Mouse (Mus musculus): Measurements from ENCODE around the gene Trmt5.

Gene Trmt5

DNA sequence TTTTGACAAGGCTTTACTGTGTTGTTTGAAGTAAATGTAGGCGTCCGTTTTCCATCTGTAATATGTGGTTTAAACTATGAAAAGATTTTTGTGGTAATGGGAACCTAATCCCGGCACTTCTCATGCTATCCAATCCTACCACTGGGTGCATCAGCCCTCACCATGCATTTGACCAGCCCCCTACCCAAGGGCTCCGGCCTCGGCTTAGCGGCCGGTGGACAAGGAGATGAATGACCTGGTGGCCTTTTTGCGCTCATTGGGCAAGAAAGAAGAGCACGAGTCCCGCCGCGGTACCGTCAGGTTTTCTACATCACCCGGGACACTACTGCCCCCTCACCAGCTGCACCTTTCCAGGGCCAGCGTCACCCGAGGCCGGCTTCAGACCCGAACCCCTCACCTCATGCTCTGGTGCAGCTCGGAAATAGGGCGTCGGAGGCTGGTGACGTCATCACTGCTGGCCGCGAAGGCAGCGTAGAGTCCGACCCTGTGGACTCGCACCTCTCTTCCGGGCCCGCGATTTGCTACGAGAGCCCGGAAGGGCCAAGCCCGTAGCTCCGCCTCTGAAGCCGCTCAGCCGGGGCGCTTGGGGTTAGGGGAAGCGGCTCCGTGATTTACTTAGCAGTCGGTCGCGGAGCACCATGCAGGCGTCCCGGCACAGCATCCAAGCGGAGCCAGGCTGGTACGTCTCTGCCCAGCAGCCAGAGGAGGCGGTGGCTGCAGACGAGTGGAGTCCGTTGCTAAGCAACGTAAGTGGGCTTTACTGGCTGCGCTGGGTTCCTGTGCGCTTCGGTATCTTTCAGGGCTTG lies at the start of gene Trmt5, which contains the start of gene Slc38a6:
TSS of gene Trmt5 (minus strand) at position 424 of the 806 bp plus-strand sequence.
TSS of gene Slc38a6 (plus strand) at position 493 of the 806 bp plus-strand sequence.
- DNase-seq (ENCODE audit: extremely low read depth, low read depth): peak; percentile 86

DNA sequence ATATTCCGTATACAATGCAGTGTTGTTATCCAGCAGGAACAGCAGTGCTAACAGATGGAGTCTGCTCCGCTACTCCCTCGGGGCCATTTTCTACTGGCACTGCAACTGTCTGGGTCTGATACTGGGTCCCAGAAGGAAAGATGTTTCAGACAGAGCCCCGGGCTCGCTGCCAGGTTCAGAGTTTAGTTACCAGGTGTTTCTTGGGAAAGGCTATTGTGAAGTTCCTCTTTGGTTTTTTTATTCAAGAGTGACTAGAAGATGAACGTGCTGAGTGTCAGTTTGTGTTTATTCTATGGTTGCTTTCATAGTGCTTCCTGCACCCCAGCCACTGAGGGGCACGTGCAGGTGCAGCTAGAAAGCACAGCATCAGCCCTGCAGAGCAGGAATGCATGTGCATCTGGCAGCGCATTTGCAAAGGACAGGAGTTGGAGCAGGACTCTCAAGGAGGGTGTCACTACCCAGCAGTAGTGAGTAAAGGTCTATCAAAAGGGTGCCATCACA lies 47.6 kb upstream of the Trmt5 start:
- DNase-seq (ENCODE audit: extremely low read depth, low read depth): peak; percentile 68

DNA sequence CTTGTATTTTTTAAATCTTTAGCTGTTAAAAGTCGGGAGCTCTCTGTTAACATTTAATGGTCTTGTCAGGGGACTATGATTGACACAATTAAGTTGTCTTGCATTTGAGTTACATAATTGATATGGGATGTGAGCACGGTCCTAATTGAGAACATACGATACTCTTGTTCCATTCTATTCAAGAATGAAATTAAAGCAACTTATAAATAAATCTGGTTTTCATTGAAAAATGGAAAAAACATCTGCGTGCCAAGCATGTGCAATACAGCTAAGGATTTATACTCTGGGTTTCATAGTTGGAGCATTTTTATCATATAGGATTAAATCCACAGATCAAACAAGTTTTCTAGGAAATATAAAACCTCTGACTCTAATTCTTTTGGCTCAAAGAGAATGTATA lies 46.2 kb upstream of the Trmt5 start:
- no peak for DNase-seq (ENCODE audit: extremely low read depth, low read depth)

DNA sequence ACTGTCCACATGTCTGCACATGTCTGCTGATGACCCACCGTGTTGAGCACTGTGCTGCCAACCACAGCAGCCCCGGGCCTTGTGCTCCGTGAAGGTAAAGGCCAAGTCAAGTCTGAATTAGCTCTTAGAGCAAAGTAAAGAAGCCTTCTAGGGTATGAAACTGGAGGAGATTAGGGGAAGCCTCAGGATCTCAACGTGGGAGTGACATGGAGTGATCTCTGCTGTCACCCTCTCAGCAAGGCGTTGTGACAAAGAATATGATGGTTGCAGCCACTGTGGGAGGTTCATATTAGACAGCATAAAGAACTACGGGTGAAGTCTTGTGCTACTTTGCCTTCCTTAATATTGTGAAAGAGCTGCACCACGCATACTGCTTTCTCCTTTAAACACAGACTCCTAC lies 43.7 kb upstream of the Trmt5 start:
- DNase-seq (ENCODE audit: extremely low read depth, low read depth): no peak

DNA sequence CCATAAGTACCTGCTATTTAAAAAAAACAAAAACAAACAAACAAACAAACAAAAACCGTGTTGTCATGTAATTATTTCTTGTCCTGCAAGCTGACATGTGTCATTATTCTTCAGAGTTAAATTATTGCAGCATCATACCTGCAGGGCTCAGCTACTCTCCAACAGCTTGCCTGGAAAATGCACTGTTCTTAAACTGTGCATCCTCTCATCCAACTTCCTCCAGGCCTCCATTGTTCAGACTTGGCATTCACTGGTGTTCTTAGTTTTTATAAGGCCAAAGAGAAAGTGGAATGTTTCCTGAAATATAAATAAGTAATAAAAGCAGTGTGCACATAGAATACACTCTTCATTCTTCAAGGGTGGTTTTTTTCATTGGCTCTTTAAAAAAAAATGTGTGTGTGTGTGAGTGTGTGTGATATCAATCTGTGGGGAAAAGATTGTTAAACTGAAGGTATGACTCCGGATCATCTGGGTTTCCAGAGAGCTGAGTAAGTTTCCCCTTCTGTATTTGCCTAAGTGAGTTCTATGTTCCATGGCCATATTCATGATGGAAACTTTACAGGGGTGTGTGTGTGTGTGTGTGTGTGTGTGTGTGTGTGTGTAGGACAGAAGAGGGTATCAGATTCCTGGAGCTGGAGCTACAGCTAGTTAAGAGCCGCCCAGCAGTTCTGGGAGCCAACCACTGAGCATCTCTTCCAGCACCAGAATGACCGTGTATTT lies 42.1 kb upstream of the Trmt5 start:
- no peak for DNase-seq (ENCODE audit: extremely low read depth, low read depth)

DNA sequence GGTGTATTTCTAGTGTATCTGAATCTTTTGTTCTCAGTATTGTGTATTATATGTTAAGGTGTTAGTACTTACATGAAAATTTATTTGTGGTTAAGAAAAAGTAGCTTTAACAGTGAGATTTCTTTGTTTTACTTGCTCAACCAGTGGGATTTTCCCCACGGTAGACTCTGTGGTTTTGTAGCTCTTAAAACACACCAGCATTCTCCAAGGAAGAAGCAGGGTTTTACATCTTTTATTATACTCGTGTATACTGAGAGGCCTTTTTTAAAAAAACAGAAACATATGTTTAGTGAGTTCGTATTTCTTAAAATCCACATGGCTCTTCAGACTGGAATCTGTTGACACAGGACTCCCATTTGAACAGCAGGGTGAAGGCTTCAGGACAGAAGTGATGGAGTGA lies 40.9 kb upstream of the Trmt5 start:
- no peak for DNase-seq (ENCODE audit: extremely low read depth, low read depth)

DNA sequence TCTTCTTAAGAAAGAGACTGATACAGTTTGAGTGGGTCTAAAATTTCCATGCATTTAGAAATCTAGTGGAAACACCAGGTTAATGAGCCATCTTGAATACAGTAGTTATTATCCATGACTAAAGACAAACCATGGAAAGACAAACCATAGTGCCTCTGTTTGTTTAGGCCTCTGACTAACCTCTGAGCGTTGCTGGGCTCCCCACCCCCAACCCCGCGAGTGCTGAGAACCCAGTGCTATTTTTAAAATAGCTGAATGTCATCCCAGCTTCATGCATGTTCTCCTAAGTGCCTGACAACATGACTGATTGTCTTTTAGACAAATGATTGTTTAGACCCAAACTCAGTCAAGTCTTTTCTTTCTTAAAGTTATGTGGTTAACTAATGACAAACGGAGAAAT lies 39.1 kb upstream of the Trmt5 start:
- no peak for DNase-seq (ENCODE audit: extremely low read depth, low read depth)

DNA sequence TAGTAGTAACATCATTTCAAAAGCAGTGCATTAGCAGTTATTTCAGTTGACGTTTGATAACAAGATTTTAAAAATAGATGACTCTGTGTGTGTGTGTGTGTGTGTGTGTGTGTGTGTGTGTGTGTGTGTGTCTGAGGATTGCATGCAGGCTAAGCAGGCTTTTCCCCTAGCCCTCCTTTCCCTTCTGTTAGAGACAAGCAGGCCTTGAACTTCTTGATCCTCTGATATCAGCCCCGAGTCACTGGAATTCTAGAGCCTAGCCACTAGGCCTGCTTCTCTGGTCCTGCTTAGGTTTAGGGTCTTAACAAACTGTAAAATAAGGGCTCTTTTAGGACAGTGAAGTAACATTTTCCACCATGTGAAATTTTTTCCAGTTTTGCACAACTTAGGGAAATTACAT lies 38.7 kb upstream of the Trmt5 start:
- no peak for DNase-seq (ENCODE audit: extremely low read depth, low read depth)

DNA sequence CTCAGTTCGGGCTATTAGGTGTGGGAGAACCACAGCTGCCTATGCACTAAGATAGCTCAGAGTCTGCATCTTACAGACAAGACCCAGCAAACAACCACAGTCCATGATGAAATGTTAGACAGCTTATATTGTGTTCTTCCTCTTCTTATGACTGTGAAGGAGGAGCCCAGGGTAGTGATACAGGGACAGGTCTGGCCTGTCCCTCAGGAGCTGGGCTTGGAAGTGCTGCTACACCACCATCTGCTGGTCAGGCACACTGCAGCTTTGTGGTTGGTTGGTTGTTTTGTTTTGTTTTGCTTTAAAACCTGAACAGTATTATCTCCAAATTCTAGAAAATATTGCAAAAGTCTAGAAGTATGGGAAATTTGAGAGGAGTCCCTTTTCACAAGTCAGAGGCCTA lies 38.2 kb upstream of the Trmt5 start:
- DNase-seq (ENCODE audit: extremely low read depth, low read depth): no peak

DNA sequence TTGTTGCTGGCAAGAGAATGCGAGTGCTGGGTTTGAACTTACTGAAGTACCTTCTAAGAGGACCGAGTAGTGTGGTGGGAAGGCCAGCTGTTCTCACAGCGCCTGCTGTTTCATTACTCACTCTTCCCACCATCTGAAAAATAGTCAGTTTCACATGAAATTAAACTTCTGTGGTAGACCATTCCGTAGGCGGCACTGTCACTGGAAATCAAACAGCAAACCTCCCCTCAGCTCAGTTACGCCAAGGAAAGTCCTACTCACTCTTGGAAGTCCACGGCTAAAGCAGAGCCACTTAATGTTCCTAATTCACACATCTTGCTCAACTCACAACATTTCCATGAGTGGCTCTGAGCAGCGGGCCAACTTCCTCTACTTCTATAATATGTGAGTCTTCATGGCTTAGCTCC lies 37.7 kb upstream of the Trmt5 start:
- DNase-seq (ENCODE audit: extremely low read depth, low read depth): no peak

DNA sequence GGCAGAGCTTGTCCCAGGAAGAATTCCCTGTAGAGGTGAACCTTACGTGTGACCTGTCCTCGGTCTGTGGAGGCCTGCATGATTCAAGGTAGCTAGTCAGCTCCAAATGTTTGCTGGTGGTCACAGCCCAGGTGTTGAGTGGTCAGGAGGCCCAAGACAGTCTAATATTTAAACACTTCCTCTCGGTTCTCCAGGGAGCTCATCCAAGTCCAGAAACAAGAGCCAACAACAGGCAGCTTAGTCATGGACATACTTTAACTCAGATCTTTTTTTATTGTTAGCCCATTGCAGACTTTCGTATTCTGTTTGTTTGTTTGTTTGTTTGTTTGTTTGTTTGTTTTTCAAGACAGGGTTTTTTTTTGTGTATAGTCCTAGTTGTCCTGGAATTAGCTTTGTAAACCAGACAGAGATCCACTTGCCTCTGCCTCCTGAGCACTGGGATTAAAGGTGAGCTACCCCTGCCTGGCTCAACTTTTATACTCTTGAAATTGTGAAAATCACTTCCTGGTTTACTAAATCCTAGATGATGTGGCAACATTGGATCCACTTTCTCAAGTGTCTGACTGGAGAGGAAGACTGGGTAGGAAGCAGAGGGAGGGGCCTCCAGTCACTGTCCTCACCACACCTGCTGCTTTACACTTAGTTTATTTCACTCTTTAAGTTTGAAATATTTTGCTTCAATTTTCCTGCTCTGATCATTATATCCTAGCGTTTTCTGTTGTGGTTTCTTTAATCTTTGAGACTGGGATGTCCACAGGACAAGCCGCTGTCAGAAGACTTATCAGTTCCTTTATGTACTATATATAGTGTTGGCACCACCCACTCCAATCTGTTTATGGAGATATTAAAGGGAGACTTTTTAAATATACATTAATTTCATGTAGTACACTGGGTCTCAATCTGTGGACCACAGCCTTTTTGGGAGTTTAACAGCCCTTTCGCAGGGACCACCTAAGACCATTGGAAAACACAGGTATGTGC lies 31.5 kb upstream of the Trmt5 start:
- DNase-seq (ENCODE audit: extremely low read depth, low read depth): no peak

DNA sequence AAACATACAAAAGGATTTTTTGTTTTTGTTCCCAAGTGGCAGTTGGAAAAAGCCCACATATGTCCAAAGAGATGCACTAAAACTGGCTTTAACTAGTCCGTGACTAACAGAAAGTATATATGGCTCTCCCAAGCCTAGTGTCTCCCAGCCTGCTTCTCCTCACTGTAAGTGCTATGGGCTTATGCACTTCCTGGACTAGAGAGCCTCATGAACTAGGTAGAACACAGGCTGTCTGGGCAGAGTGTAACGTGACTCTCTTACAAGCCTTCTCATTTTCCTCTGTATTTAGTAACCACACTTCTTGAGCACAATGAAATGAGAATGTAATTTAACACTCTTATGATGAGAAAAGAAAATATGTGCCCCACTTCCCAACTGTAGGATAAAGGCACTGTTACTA lies 22.2 kb upstream of the Trmt5 start:
- DNase-seq (ENCODE audit: extremely low read depth, low read depth): no peak

DNA sequence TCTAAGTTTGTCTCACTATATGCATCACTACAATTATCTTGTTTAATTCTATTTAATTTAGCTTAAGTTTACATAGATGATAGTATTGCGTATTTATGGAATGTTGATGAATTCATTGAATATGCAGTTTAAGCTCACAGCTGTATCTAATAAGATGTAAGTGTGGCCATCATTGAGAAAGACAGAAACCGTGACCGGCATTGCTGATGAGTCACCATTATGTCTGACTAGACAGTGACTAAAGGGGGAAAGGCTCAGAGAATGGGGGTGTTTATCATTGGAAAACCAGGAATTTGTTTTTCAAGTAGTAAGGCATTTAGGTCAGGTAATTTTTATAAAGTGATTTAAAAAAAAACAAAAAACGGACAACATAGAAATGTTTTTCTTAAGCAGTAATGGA lies 21.2 kb upstream of the Trmt5 start:
- no peak for DNase-seq (ENCODE audit: extremely low read depth, low read depth)

DNA sequence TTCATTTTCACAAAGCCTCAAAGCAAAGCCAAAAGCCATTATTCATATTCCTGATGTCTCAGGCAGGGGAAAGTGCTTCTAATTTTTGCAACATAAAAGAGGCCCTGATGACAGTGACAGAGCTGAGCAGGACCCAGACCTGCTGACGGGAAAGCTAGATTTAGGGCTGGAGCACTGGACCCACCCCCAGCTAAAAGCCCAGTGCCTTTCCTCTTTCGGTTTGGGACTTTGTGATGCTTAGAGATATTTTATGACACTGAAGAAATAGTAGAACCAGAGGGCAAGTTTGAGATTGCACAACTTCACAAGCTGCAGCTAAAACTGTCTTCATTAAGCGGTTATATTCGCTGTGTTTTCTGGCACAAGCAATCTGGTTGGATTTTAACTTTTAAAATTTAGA lies 18.1 kb upstream of the Trmt5 start:
- DNase-seq (ENCODE audit: extremely low read depth, low read depth): no peak

DNA sequence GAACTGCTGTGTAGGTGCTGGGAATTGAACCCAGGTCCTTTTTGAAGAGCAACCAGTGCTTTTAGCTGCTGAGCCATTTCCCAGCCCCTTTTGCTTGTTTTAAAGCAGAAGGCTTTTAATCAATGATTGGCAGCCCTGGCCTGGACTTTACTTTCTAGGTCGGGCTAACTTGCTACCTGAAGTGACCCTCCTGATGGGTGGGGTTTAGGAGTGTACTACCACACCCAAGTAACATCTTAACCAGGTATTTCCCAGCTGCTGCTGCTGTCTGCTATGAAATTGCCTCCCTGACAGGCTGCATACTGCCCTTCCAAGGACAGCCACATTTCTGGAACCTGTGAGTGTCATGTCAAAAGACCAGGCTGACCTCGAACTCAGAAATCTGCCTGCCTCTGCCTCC lies 14.0 kb upstream of the Trmt5 start:
- no peak for DNase-seq (ENCODE audit: extremely low read depth, low read depth)

DNA sequence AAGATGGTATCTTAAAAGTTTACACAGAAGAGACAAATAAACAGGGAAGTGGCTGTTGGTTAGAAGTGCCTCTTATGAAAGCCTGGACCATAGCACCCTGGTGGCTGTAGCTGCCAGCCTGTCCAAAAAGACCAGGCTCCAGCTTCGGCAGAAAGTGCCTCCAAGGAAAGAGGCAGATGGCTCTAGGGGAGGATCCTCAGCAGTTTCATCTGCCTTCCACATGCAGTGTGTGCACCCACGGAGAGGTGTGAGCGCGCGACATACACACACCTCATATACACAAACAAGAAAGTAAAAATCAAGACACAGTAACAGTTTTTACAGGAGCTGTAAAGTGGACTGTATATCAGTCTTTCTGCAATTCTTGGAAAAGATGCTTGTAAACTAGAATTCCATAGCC lies 12.1 kb upstream of the Trmt5 start:
- no peak for DNase-seq (ENCODE audit: extremely low read depth, low read depth)

DNA sequence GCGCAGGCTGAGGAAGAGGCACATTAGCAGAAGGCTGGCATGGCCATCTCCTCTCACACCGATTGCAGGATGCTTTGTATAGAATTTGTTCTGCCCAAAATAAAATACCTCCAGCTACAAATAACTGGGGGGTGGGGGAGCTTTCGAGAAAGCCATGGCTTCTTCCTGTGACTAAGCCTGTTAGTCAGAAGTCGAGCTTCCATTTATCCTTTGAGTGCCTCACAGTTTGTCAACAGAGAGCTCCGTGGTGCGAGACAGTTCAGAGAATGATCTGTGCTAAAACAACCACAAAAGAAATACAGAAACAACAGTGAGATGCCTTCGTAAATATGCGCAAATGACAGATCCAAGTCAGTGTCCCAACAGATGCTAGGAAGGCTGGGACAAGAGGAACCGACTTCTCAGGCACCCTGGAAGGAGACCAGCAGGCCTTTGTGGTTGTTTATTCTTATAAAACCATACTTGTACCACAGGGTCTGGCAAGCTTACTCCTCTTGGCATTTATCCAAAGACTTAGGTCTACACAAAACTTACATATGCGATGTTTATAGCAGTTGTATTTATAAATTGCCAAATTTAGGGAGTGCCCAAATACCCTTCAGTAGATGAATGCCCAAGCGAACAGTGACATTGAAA lies 9.1 kb upstream of the Trmt5 start:
- DNase-seq (ENCODE audit: extremely low read depth, low read depth): no peak

DNA sequence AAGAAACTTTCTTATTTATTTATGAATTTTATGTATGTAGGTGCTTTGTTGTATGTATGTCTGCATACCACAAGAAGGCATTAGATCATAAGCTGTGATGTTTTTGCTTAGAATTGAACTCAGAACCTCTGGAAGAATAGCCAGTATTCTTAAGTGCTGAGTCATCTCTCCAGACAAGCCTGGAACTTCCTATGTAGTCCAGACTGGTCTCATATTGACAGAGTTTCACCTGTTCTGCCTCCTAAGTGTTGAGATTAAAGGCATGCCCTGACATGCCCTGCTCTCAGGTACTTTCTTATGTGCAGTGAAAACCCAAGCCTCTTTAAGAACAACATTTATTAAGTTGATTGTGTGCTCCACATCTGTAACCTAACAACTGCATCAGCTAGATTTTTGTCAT lies 8.4 kb upstream of the Trmt5 start:
- DNase-seq (ENCODE audit: extremely low read depth, low read depth): no peak

DNA sequence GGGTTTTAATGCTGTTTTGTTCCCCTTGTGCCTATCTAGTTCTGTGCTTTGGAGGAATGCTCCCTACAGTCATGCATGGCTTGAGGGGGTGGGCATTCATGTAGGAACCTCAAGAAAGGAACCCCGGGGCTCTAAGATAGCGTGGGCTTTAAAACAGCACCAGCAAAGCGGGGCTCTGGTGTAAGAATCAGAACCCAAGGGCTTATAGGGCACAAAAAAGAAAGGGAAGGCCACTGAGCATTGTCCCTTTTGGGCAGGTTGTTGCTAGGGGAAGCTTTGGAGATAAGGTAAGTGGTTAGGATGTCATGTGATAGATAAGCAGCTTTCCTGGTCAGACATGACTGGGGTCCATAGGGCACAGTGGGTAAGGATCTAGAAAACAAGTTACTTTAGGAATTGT lies 2.1 kb upstream of the Trmt5 start:
- no peak for DNase-seq (ENCODE audit: extremely low read depth, low read depth)

DNA sequence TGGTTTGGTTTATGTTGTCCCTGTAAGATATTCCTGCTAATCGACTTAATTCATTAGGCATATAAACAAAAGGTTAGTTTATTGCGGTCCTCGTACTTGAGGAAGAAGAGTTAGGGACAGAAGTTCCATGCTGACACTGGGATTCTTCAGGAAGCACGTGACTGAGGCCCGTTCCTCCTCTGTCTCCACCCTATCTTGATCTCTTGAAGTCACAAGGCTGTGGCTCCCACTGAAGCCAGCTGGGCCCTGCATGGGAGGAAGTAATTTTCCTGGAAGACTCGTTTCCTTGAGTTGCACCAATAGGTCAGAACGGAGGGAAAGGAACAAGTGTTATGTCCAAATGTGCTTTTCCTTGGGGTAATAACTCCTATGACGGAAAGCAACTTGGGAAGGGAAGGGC lies 1.1 kb upstream of the Trmt5 start:
- DNase-seq (ENCODE audit: extremely low read depth, low read depth): peak; percentile 31

DNA sequence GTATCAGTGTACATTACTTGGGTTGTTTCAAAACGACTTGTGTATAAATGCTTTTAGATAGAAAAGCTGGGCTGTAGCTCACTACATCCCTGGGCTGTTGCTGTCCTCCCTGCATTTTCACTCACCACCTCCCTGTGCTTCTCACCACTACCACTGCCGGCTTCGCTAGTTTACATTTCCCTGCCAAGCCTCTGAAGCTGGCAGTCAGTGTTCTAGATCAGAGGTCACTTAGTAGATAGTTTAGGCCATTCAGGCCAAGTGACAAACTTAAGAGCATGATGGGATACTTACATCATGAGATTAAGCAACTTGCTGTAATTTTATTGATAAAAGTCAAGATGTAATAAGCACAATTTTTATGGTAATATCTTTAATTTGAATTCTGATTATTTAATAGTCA lies 11.6 kb downstream of the Trmt5 start:
- no peak for DNase-seq (ENCODE audit: extremely low read depth, low read depth)

Data from MEL-GATA-1-ER (cell line).